Mouse (Mus musculus): Measurements from ENCODE around the gene Syt9.

Gene Syt9

GRCm38 (mm10) chr7:107547872-107548271 lies 177.3 kb downstream of the Syt9 start:
- DNase-seq: no peak

GRCm38 (mm10) chr7:107553461-107553860 lies 182.9 kb downstream of the Syt9 start:
- no peak for DNase-seq

GRCm38 (mm10) chr7:107555906-107556305 lies 185.4 kb downstream of the Syt9 start:
- peak in 1 of 2 experiments; percentile 43 for DNase-seq

DNA sequence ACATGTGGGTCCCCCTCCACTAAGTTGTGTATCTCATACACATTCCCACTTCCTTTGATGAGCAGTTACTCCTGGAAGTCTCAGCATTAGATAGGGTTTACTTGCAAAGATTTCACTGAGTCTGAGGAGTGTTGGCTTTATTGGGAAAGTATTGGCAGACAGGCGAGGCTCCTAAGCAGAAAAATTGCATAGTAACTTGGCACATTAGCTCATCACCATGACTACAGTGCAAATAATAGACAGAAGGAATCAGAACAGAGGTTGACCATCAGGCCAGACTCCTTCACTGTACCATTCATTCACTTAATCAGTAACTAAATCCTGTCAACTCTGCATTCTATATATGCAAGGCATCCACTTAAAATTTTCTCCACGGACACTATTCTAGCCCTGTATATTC lies 190.1 kb downstream of the Syt9 start:
- DNase-seq: no peak

GRCm38 (mm10) chr7:107561584-107561983 lies 191.1 kb downstream of the Syt9 start:
- DNase-seq: no peak

DNA sequence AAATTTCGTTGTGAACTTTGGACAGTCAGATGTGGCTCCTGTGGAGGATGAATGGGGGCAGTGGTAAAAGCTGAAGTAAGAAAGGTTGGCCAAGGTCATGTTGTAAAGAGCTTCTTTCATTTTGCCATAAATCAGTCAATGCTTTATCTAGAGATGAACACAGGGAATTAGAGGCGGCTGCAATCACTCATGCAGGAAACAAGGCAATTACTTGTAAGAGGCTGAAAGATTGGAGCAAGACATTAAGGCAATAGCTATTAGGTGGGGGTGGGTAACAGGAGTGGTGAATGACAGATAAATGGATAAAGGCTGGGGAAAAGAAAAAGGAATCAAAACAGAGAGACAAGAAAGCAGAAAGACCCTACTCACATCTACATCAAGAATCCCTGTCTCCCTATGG lies 193.2 kb downstream of the Syt9 start:
- DNase-seq: no peak

DNA sequence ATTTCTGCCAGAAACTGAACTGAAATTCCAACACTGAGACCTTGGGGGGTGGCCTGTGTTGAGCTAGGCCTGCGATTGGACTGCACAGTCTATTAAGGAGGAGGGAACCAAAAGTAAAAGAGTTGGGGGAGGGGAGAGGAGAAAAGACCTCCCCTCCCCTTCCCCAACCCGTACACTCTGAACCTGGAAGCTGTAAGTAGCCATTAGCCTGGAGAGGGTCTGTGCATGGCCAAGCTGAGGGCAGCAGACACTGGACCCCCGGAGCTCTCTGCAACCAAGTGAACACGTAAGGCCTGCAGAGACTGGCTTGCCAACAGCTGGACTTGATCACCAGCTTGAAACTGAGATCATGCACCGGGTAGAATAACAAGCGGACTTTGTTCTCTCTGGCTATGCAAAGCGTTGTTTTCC lies 196.7 kb downstream of the Syt9 start, which contains the start of gene Olfml1:
Olfml1 (plus strand) TSS at position 186 of the 411 bp plus-strand sequence.
- peak; percentile 60 to 65 for DNase-seq

DNA sequence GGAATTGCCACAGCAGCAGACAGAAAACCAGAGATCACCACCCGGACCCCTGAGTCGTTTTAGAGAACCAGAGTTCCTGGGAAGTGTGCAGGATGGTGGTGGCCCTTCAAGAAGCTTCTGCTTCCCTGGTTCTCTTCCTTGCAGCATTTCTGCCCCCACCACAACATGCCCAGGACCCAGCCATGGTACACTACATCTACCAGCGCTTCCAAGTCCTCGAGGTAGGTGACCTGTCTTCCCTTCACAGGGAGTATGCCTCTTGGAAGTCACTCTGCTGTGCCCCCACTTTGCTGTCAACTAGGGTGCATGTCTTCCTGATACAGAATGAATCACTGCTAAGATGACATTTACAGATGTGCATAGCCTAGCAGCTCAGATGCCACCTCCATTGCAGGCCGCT lies 197.1 kb downstream of the Syt9 start:
- no peak for DNase-seq

DNA sequence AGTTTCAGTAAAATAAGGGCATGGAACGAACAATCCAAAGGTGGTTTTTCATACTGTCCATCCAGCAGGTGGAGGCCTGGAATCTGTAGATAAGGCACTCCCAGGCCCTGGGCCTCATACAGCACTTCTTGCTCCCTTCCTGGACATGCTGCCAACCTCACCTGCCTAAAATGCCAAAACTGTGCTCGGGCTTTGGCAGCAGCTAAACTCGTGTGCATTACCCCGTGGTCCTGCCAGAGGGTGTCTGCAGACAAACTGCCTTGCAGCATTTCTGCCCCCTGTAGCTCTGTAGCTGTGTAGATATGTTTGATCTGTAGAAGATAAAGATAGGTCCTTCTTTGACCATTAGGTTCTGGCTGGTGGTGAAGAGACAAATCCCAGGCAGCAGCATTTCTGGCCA lies 198.4 kb downstream of the Syt9 start:
- DNase-seq: peak in 1 of 2 experiments; percentile 9

- peak in 1 of 2 experiments; percentile 9 for DNase-seq
Measured at GRCm38 (mm10) chr7:107573856-107574255, 203.3 kb downstream of the Syt9 start.

DNA sequence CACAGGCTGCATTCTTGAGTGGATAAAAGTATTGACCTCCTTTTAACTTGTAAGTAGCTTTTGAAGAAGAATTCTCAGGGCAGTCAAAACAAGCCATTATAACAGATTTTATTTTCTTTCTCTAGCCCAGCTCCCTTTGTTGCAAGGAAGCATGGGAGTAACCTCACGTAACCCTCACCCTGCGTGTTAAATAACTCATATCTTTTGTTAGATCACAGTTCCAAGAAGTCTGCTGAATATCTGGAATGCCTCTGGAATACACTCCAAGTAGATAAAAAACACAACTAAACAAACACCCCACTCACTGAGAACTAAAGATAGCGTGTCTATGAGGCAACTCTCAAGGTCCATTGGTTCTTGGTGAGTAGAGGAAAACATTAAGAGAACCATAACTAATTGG lies 203.7 kb downstream of the Syt9 start:
- peak; percentile 8 to 32 for DNase-seq

GRCm38 (mm10) chr7:107592641-107593040 lies 222.1 kb downstream of the Syt9 start:
- DNase-seq: no peak

- DNase-seq: no peak
Measured at GRCm38 (mm10) chr7:107593904-107594303, 223.4 kb downstream of the Syt9 start.

GRCm38 (mm10) chr7:107594325-107594856 lies 223.9 kb downstream of the Syt9 start:
- DNase-seq: peak; percentile 68 to 71

DNA sequence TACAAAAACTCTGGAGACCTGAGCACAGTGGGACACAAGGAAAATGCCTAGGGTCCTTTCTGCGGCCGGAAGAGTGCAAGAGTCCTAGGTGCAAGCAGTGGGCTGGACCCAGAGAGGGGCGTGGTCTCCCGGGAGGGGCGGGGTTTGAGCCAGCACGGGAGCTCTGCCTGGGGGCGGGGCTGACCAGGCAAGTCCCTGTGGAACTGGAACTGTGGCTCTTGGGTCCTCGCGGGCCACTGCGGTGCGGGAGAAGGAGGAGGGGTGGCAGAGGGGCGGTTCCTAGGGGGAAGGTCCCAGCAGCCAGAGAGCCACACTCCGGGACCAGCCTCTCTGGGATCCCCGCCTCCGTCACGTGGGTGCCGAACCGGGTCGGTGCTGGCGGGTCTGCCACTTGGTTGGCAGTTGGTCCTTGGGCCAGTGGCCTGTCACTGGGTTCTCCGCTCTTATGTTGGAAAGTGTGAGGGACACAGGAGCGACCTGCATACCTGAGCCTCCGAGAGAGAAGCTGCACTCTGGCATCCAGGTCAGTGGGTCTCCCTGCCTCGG lies 224.4 kb downstream of the Syt9 start, which contains the start of gene Ppfibp2:
Ppfibp2 (plus strand) TSS at position 351 of the 546 bp plus-strand sequence.
- DNase-seq: peak; percentile 98 to 99

- peak in 1 of 2 experiments; percentile 30 for DNase-seq
Measured at GRCm38 (mm10) chr7:107595426-107595825, 224.9 kb downstream of the Syt9 start.

DNA sequence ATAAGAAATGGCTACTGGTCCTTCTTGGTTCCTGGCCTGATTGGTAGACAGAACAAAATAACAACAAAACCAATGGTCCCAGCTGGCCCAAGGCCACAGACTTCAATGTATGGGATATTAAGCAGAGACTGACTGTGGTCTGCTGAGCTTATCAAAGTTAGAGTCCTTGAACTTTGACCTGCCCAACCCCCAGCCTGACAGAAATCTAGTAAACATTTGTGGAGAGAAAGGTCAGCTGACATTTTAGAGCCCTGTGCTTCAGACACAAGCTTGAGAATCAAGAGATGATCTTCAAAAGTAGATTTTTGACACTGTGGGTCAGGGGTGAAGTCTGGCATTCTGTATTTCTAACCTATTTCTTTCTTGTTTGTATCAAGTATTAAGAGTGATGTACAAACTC lies 226.2 kb downstream of the Syt9 start:
- peak; percentile 34 to 46 for DNase-seq

DNA sequence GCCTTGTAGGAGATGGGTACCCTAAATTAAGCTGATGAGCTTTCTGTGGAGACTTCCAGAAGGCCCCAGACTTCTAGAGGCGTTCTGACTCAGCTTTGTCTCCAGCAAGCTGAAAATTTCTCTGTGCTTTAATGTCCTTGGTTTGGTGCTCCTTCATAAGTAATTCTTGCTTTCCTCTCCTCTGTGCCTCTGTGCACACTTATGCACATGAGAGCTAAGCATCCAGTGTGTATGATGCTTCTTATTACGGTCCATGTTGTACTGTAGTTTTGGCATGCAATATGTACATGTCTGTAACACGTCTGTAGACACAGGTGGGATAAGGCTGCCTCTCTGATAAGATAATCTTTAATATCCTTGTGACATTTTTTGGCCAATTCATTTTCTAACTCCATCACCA lies 227.4 kb downstream of the Syt9 start:
- no peak for DNase-seq

Measured in kidney, postnatal 36 days (tissue).